Mouse (Mus musculus) spleen, adult 2 months (tissue): ENCODE results near the gene Usp15.

Experiments
- CTCF ChIP-seq: fragments of 200-500 bp; IDR thresholded peaks from 2 replicates; pipeline ENCODE4 v1.5.1; 2011; ENCODE audit warnings: mild to moderate bottlenecking, inconsistent platforms; ENCODE audit not compliant: insufficient read depth, insufficient read length, insufficient replicate concordance; ENCODE audit errors: extremely low read depth
- POLR2A ChIP-seq: fragments of 200-500 bp; IDR thresholded peaks from 2 replicates; pipeline ENCODE4 v1.6.1; 2011; ENCODE audit warnings: low read depth, low read length, inconsistent platforms

- TF ChIP-seq CTCF: no peak
- TF ChIP-seq POLR2A: no peak
Observed at GRCm38 (mm10) chr10:123148025-123148814, 48.6 kb downstream of the Usp15 start.
